Mouse (Mus musculus) effector memory CD4-positive, alpha-beta T cell, adult 5 months (primary cell): Measurements from ENCODE around the gene Nol10. TPM values are rescaled to one million over a fixed set of nuclear protein-coding genes. Genes with fewer than 3 reads are reported as not detected.

ENCODE experiments used
- polyA plus RNA-seq: library from polyadenylated mRNA; unstranded; fragments of 100-300 nt; shearing (Covaris generic); gene quantifications from one replicate; pipeline ENCODE4 v1.2.1, GENCODE M21; 2017

Nol10 gene
- 39.6 TPM for polyA plus RNA-seq

GRCm38 (mm10) chr12:17348048-17349036 is at the start of gene Nol10:
Nol10 (plus strand) TSS chr12:17348458.

GRCm38 (mm10) chr12:17329259-17329658 is 19.0 kb upstream of the Nol10 start, which contains the start of gene Atp6v1c2:
Atp6v1c2 (minus strand) TSS chr12:17329359.

Other genes with a start within 250 kb of the Nol10 start
- gene Kcnf1, start 171.6 kb upstream of the Nol10 start, polyA plus RNA-seq, result not detected
- 138 TPM for gene Pdia6, start 81.9 kb upstream of the Nol10 start, polyA plus RNA-seq
- not detected for gene Atp6v1c2, start 19.1 kb upstream of the Nol10 start, polyA plus RNA-seq
- gene Odc1, start 196.3 kb downstream of the Nol10 start, polyA plus RNA-seq, result 3,335 TPM